Mouse (Mus musculus): ENCODE results near the gene Akt3. TPM values are rescaled to one million over a fixed set of nuclear protein-coding genes. Genes with fewer than 3 reads are reported as not detected.
A peak's percentile ranks its signal among the peaks of the same experiment; 100 is the strongest.

Gene Akt3
- polyA plus RNA-seq, 1 experiment from 2014 or later, result 14.4 TPM

DNA sequence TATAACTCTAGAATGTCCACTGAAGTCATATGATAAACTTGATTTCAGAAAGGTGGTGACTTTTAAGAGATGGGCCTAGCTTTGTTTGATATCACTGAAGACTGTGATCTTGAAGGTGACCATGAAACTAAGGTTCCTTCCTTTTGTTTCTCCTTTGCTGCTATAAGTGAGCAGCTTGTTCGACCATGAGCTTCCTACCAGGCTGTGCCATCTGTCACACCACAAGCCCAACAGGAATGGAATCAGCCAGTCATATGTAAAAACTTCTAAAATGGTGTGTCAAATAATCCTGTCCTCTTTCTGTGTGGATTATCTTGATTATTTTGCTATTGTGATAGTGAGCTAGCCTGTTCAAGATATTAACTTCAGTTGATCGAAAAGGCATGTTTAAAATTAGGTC lies 222.5 kb downstream of the Akt3 start:
- WGBS, result 88% methylated on average over 2 of the region's 2 CpGs
- DNase-seq (ENCODE audit: low spot score), result no peak
- Histone ChIP-seq H3K27me3 (ENCODE audit: low read depth, poor library complexity, severe bottlenecking) (no peaks in the 10 kb centered on the region), H3K4me3 (no peak overlapping the region), H3K27ac (replicated peaks) (no peak overlapping the region), H3K4me1 (peaks cover 22% of the 10 kb centered on the region), H3K9me3 (replicated peaks) (no peaks in the 10 kb centered on the region), H3K36me3 (peaks cover 22% of the 10 kb centered on the region)

DNA sequence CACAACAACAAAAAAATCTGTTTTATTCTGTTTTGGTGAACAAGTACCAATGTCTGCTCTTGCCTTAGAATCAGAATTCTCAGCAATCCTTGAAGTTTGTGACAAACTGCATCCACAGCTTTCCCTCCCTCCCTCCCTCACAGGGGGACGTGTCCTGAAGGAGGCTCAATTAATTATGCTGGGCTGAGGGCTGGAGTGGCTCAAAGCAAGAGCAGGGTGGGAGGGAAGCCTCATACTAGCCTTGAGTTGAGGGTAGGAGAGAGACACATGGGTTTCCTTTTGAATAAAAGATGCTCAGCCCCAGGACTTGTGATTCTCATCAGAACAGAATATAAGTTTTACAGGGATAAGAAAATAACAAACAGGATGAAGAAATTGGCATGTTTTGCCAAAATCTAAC lies 225.8 kb downstream of the Akt3 start:
- WGBS, result 13% methylated on average over 1 of the region's 1 CpGs
- H3K27me3 ChIP-seq (ENCODE audit: low read depth, poor library complexity, severe bottlenecking), result no peaks in the 10 kb centered on the region
- DNase-seq (ENCODE audit: low spot score), result no peak
- no peak overlapping the region for H3K27ac ChIP-seq (replicated peaks)
- H3K9me3 ChIP-seq (replicated peaks), result no peaks in the 10 kb centered on the region
- H3K4me1 ChIP-seq, result peaks cover 6% of the 10 kb centered on the region; the same call in 1 of the 2 replicates
- H3K36me3 ChIP-seq, result peaks cover 39% of the 10 kb centered on the region
- H3K4me3 ChIP-seq, result no peak overlapping the region

DNA sequence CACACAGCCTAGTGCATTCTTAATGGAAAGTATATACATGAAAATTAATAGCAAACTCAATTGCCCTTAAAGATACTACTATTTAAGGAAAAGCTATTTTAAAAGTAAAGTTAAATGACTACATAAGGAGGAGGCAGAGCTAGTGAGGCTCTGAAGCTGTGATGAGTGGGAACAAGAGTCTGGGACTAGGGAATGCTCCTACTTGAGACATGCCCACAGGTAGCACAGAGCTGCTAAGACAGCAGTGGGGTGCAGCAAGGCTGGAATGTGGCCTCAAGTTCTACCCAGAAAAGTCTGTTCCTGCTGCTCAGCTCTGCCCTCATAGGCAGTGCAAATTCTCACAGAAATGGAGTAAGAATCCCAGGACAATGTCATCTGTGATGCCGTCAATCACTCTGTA lies 226.8 kb downstream of the Akt3 start:
- H3K4me3 ChIP-seq, result no peak overlapping the region
- no peaks in the 10 kb centered on the region for H3K27me3 ChIP-seq (ENCODE audit: low read depth, poor library complexity, severe bottlenecking)
- H3K36me3 ChIP-seq, result peaks cover 39% of the 10 kb centered on the region
- WGBS, result 98% methylated on average over 1 of the region's 1 CpGs
- no peak overlapping the region for H3K27ac ChIP-seq (replicated peaks)
- no peaks in the 10 kb centered on the region for H3K9me3 ChIP-seq (replicated peaks)
- H3K4me1 ChIP-seq, result peaks cover 6% of the 10 kb centered on the region; the same call in 1 of the 2 replicates
- no peak for DNase-seq (ENCODE audit: low spot score)

DNA sequence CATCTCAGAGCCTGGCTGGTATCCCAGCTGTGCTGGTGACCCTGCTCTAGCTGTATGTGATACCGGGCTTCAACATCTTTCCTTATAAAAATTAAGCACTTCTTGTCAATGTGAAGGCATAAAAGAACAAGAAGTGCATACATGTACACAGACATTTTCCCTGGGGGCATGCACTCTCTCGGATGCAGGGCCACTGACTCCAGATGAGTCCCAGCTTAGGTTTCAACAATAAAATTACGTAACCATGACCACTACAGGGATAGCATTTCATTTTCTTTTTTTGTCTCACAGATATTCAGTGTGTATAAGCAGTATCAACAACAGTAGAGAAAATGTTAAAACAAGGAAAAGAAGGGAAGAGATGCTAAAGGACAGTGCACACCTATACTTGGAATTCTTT lies 227.3 kb downstream of the Akt3 start:
- WGBS, result 90% methylated on average over 3 of the region's 3 CpGs
- Histone ChIP-seq H3K27ac (replicated peaks) (no peak overlapping the region), H3K36me3 (peaks cover 39% of the 10 kb centered on the region), H3K4me1 (peaks cover 6% of the 10 kb centered on the region; the same call in 1 of the 2 replicates), H3K4me3 (no peak overlapping the region), H3K27me3 (ENCODE audit: low read depth, poor library complexity, severe bottlenecking) (no peaks in the 10 kb centered on the region), H3K9me3 (replicated peaks) (no peaks in the 10 kb centered on the region)
- no peak for DNase-seq (ENCODE audit: low spot score)

DNA sequence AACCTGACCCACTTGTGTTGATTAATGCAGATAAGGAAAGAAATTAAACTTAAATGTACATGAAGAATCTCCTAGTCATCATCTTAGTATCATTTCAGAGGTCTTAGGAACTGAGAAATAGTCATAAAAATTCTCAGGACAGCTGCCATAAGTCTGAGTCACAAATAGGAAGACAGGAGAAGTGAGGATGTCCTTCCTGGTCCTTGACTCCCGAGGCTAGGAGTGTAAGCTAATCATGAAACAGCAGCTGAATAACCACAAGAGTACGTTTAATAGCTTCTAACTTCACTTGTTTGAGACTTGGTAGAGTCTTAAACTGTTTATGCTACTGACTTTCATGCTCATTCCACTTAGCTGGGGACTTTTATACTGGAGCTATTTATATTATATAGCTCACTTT lies 229.0 kb downstream of the Akt3 start:
- H3K27ac ChIP-seq (replicated peaks), result no peak overlapping the region
- H3K9me3 ChIP-seq (replicated peaks), result no peaks in the 10 kb centered on the region
- 88% methylated on average over 2 of the region's 2 CpGs for WGBS
- DNase-seq (ENCODE audit: low spot score), result no peak
- no peak overlapping the region for H3K4me3 ChIP-seq
- H3K4me1 ChIP-seq, result peaks cover 6% of the 10 kb centered on the region; the same call in 1 of the 2 replicates
- H3K36me3 ChIP-seq, result peaks cover 45% of the 10 kb centered on the region
- H3K27me3 ChIP-seq (ENCODE audit: low read depth, poor library complexity, severe bottlenecking), result no peaks in the 10 kb centered on the region

DNA sequence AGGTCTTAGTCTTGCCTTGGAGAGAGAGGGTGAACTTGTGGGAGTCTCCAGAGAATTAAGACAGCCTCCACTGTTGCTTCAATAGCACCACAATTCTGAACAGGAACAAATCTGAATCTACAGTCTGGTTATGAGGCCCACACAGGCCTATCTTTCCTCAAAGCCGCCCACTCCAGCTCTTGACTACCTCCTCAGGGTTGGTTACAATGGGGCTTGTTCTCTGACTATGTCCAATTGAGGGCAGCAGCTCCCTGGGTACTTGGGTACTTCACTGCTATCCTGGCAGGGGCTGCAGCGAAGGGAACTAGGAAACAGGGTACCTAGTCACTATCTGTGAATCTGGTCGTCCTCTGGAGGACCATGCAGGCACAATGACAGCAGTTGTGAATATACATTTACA lies 230.3 kb downstream of the Akt3 start:
- H3K4me3 ChIP-seq, result no peak overlapping the region
- WGBS, result 89% methylated on average over 3 of the region's 3 CpGs
- no peaks in the 10 kb centered on the region for H3K27me3 ChIP-seq (ENCODE audit: low read depth, poor library complexity, severe bottlenecking)
- peaks cover 3% of the 10 kb centered on the region; the same call in 1 of the 2 replicates for H3K4me1 ChIP-seq
- DNase-seq (ENCODE audit: low spot score), result no peak
- H3K27ac ChIP-seq (replicated peaks), result no peak overlapping the region
- H3K9me3 ChIP-seq (replicated peaks), result no peaks in the 10 kb centered on the region
- H3K36me3 ChIP-seq, result peaks cover 56% of the 10 kb centered on the region

DNA sequence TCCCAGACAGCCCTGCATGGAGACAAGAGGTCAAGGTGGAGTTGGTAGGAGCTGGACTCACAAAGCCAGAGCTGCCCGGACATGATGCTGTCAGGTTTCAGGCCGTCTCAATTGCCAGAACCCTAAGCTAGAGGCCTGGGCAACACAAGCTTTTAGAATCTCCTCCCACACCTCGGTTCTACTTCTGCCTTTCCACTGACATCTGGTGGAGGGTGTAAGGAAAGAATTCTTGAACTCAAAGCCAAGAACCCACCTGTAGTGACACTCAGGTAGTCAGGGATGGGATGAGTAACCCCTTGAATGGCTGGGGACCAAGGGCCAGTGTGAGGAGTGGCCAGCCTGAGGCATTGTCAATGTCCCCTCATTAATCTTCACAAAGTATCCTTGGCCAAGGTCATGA lies 235.3 kb downstream of the Akt3 start:
- no peak for DNase-seq (ENCODE audit: low spot score)
- no peak overlapping the region for H3K4me3 ChIP-seq
- peaks cover 50% of the 10 kb centered on the region for H3K36me3 ChIP-seq
- no peaks in the 10 kb centered on the region for H3K27me3 ChIP-seq (ENCODE audit: low read depth, poor library complexity, severe bottlenecking)
- H3K9me3 ChIP-seq (replicated peaks), result no peaks in the 10 kb centered on the region
- H3K4me1 ChIP-seq, result peaks cover 20% of the 10 kb centered on the region
- WGBS, result 72% methylated on average over 3 of the region's 3 CpGs
- H3K27ac ChIP-seq (replicated peaks), result no peak overlapping the region

DNA sequence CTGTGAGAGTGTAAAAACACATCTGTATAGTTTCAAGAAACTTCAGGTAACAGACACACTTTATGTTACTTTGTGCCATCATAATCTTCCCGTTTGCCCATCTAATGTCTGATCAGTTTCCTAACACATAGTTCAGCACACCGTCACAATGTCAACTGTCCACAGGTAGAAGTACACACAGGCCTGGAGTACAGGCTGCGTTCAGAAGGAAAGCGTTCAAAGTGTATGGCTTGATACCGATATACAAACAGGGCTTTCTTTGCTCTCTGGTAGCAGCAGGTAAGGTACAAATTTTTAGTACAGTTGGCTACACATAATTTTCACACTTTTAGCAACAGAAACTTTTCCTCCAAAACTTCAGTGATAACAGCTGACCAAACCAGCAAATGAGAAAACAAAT lies 238.3 kb downstream of the Akt3 start:
- H3K4me3 ChIP-seq, result no peak overlapping the region
- H3K9me3 ChIP-seq (replicated peaks), result no peaks in the 10 kb centered on the region
- H3K4me1 ChIP-seq, result peaks cover 49% of the 10 kb centered on the region
- H3K36me3 ChIP-seq, result peaks cover 41% of the 10 kb centered on the region
- WGBS, result 93% methylated on average over 5 of the region's 5 CpGs
- DNase-seq (ENCODE audit: low spot score), result no peak
- H3K27ac ChIP-seq (replicated peaks), result no peak overlapping the region
- no peaks in the 10 kb centered on the region for H3K27me3 ChIP-seq (ENCODE audit: low read depth, poor library complexity, severe bottlenecking)

DNA sequence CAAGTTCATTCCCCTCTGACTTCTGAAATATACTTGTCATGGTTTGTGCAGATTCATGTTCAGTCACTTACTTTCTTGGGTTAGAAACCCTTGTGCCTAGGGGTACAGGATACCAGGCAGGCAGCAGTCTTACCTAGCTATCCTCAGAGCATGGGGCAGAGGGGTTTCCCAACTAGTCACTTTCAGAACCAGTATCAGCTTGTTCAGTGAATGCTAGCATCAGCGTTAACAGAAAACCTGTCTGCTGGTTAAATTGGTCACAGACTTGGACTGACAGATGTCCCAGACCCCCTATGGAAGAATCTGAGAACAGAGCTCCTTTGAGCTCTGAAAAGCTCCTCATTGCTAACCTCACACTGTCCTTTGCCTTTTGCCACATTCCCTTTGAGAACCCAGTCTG lies 239.3 kb downstream of the Akt3 start:
- no peaks in the 10 kb centered on the region for H3K27me3 ChIP-seq (ENCODE audit: low read depth, poor library complexity, severe bottlenecking)
- H3K36me3 ChIP-seq, result peaks cover 33% of the 10 kb centered on the region
- peak overlapping the region; percentile 64 for H3K27ac ChIP-seq (replicated peaks)
- DNase-seq (ENCODE audit: low spot score), result no peak
- no peak overlapping the region for H3K4me3 ChIP-seq
- H3K4me1 ChIP-seq, result peaks cover 58% of the 10 kb centered on the region
- no peaks in the 10 kb centered on the region for H3K9me3 ChIP-seq (replicated peaks)
- 94% methylated on average over 1 of the region's 1 CpGs for WGBS

DNA sequence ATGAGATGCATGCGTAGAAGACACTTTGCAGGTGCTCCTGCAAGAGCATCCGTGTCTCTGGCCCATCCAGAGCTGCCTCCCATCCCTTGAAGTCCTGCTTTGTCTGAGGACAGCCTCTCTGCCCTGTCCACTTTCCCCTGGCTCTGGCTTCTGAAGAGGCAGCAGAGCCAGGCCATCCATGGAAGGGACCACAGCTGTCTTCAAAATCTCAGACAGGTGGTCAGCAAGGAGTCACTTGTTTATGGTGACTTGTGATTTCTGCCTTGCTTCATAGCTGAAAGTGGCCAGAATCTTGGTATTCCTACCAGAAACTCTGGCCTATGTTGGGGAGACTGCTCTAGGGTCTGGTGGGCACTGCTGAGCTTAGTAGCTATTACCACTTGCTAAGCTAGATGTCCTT lies 241.3 kb downstream of the Akt3 start:
- Histone ChIP-seq H3K4me1 (peaks cover 79% of the 10 kb centered on the region), H3K27ac (replicated peaks) (peak overlapping the region; percentile 24; the same call in 1 of the 2 replicates), H3K27me3 (ENCODE audit: low read depth, poor library complexity, severe bottlenecking) (no peaks in the 10 kb centered on the region), H3K36me3 (0 out of 2 replicates have a peak, but pooled peaks cover 15% of the 10 kb centered on the region), H3K4me3 (no peak overlapping the region), H3K9me3 (replicated peaks) (no peaks in the 10 kb centered on the region)
- no peak for DNase-seq (ENCODE audit: low spot score)
- 93% methylated on average over 2 of the region's 2 CpGs for WGBS

DNA sequence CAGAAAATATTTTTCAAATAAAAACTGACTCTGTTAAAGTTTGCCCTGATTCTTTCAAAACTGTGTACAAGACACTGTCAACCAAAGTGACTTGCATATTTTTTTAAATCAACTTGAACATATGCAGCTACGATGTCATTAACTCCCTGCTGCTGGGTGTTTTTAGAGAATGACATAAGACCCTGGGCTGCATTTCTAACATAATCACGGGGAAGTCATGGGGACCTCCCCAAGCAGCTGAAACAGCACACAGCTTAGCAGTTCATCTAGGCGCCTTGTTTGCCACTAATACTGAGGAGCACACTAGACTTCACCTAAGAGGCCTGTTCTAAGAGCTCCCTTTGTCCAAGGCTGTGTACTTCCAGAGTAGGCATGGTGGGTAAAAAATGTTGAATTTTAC lies 242.1 kb downstream of the Akt3 start:
- Histone ChIP-seq H3K9me3 (replicated peaks) (no peaks in the 10 kb centered on the region), H3K4me1 (peaks cover 85% of the 10 kb centered on the region), H3K27me3 (ENCODE audit: low read depth, poor library complexity, severe bottlenecking) (no peaks in the 10 kb centered on the region), H3K36me3 (0 out of 2 replicates have a peak, but pooled peaks cover 15% of the 10 kb centered on the region), H3K4me3 (no peak overlapping the region), H3K27ac (replicated peaks) (peak overlapping the region; percentile 24; the same call in 1 of the 2 replicates)
- 70% methylated on average over 3 of the region's 3 CpGs for WGBS
- no peak for DNase-seq (ENCODE audit: low spot score)

DNA sequence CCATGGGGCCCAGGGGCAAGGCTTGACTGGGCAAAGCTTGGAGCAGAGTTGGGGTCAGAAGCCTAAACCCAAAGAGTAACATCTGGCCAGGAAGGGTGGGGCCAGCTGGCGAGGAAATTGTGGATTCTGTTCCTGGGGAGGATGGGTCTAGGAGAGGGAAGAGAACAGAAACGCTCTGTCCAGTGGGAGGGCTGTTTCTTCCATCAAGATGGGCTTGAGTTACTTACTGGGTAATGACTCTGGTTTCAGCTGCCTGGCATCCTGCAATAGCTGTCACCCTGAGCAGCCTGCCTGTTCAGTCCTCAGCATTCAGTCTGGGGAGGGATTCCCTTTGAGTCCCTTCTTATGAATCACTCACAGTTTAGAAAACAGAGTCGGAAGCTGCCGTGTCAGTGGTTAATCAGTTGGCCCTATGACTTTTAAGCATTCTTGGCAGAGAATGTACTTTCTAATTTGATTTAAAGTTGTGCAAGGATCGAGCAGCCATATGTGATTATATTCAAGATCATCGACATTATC lies 243.0 kb downstream of the Akt3 start:
- H3K4me1 ChIP-seq, result peaks cover 92% of the 10 kb centered on the region
- H3K36me3 ChIP-seq, result 0 out of 2 replicates have a peak, but pooled peaks cover 15% of the 10 kb centered on the region
- no peaks in the 10 kb centered on the region for H3K27me3 ChIP-seq (ENCODE audit: low read depth, poor library complexity, severe bottlenecking)
- no peaks in the 10 kb centered on the region for H3K9me3 ChIP-seq (replicated peaks)
- 76% methylated on average over 6 of the region's 6 CpGs for WGBS
- peak overlapping the region; percentile 70 for H3K27ac ChIP-seq (replicated peaks)
- no peak overlapping the region for H3K4me3 ChIP-seq
- DNase-seq (ENCODE audit: low spot score), result no peak

DNA sequence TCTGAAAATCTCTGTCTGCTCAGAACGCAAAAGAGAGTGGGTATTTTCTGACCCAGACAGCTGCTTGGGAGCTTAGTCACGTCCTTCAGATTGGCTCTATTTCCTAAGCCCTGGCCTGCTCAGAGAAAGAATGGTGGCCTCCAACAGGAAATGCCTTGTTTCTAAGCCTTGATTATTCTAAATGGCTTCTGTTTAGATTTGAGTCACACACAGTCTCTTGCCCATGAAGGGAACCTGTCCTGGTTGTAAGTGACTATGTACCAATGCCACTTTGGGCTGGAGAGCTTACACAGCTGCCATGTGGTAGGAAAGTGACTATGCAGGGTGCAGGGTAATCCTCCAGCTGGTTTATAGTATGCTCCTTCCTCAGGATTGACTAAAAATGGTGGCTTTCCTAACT lies 243.7 kb downstream of the Akt3 start:
- 68% methylated on average over 2 of the region's 2 CpGs for WGBS
- H3K4me3 ChIP-seq, result no peak overlapping the region
- peaks cover 98% of the 10 kb centered on the region for H3K4me1 ChIP-seq
- H3K9me3 ChIP-seq (replicated peaks), result no peaks in the 10 kb centered on the region
- no peak for DNase-seq (ENCODE audit: low spot score)
- peak overlapping the region; percentile 70 for H3K27ac ChIP-seq (replicated peaks)
- no peaks in the 10 kb centered on the region for H3K27me3 ChIP-seq (ENCODE audit: low read depth, poor library complexity, severe bottlenecking)
- 0 out of 2 replicates have a peak, but pooled peaks cover 13% of the 10 kb centered on the region for H3K36me3 ChIP-seq
